Mouse (Mus musculus) forebrain, embryonic 12.5 days (tissue): ENCODE data around the gene Fst. TPM values are rescaled to one million over a fixed set of nuclear protein-coding genes. Genes with fewer than 3 reads are reported as not detected.

ENCODE experiments used
- ATAC-seq: fragments of 200-750 bp; cut with Nextera tagmentation; 2 replicates; pipeline ENCODE4 v1.8.0; 2017; ENCODE audit warnings: moderate TSS enrichment; ENCODE audit not compliant: low FRiP score
- H3K27ac ChIP-seq: fragments of 300-500 bp; sonication (generic); 2 replicates; pipeline ENCODE4 v1.5.1; 2016; ENCODE audit warnings: mild to moderate bottlenecking
- H3K27me3 ChIP-seq: fragments of 300-500 bp; sonication (generic); 2 replicates; pipeline ENCODE4 v1.6.1; 2016; ENCODE audit warnings: mild to moderate bottlenecking
- H3K36me3 ChIP-seq: fragments of 300-500 bp; sonication (generic); replicated peaks from 2 replicates; pipeline ENCODE4 v1.6.1; 2016; ENCODE audit warnings: mild to moderate bottlenecking
- H3K4me1 ChIP-seq: fragments of 300-500 bp; sonication (generic); 2 replicates; pipeline ENCODE4 v1.6.1; 2016
- H3K4me2 ChIP-seq: fragments of 300-500 bp; sonication (generic); 2 replicates; pipeline ENCODE4 v1.6.1; 2016; ENCODE audit warnings: mild to moderate bottlenecking, moderate library complexity
- H3K4me3 ChIP-seq: fragments of 300-500 bp; sonication (generic); replicated peaks from 2 replicates; pipeline ENCODE4 v1.5.1; 2016; ENCODE audit warnings: mild to moderate bottlenecking
- H3K9ac ChIP-seq: fragments of 300-500 bp; sonication (generic); 2 replicates; pipeline ENCODE4 v1.6.1; 2016; ENCODE audit warnings: mild to moderate bottlenecking
- H3K9me3 ChIP-seq: fragments of 300-500 bp; sonication (generic); 2 replicates; pipeline ENCODE4 v1.6.1; 2016
- WGBS: fragments of 180-500 bp; shearing (Covaris S2); methylation state at CpG from one replicate; pipeline ENCODE4 v1.1.7; 2016; 5-methylcytosine and 5-hydroxymethylcytosine counted together
- polyA plus RNA-seq: library from polyadenylated mRNA; unstranded; fragments of >200 nt; fragmentation: Nextera tagmentation; extraction: Ambion mirVana; gene quantifications from 2 replicates; pipeline ENCODE4 v1.2.1, GENCODE M21; 2016

The Fst gene
- 23.3 and 25.9 TPM in 2 replicates for polyA plus RNA-seq

- Histone ChIP-seq H3K27ac (peak within 1 kb of the TSS; percentile 79), H3K27me3 (peaks cover 44% of the 10 kb centered on the region), H3K36me3 (no peaks in the 10 kb centered on the region), H3K4me2 (peak within 1 kb of the TSS; percentile 94), H3K9ac (peak within 1 kb of the TSS; percentile 71), H3K9me3 (no peaks in the 10 kb centered on the region), H3K4me1 (peaks cover 26% of the 10 kb centered on the region), H3K4me3 (peak within 1 kb of the TSS; percentile 57)
- ATAC-seq: peak; percentile 61
- WGBS: 1% methylated on average over 50 of the region's 77 CpGs
Measured at GRCm38 (mm10) chr13:114458886-114459700, at the start of gene Fst. Gene Fst, minus strand, starts transcription at chr13:114458951.

GRCm38 (mm10) chr13:114493826-114494225 lies 35.1 kb upstream of the Fst start:
- Histone ChIP-seq H3K36me3 (no peaks in the 10 kb centered on the region), H3K9ac (no peak overlapping the region), H3K27me3 (no peaks in the 10 kb centered on the region), H3K27ac (no peak overlapping the region), H3K4me3 (no peak overlapping the region), H3K9me3 (no peaks in the 10 kb centered on the region), H3K4me1 (no peaks in the 10 kb centered on the region), H3K4me2 (no peak overlapping the region)
- ATAC-seq: no peak
- 78% methylated on average over 3 of the region's 3 CpGs for WGBS

GRCm38 (mm10) chr13:114488178-114488577 lies 29.4 kb upstream of the Fst start:
- Histone ChIP-seq H3K4me3 (no peak overlapping the region), H3K4me2 (no peak overlapping the region), H3K4me1 (no peaks in the 10 kb centered on the region), H3K9me3 (no peaks in the 10 kb centered on the region), H3K27me3 (no peaks in the 10 kb centered on the region), H3K36me3 (no peaks in the 10 kb centered on the region), H3K27ac (no peak overlapping the region), H3K9ac (no peak overlapping the region)
- no peak for ATAC-seq
- 80% methylated on average over 7 of the region's 7 CpGs for WGBS

GRCm38 (mm10) chr13:114478329-114478728 lies 19.6 kb upstream of the Fst start:
- Histone ChIP-seq H3K4me1 (no peaks in the 10 kb centered on the region), H3K4me3 (no peak overlapping the region), H3K27ac (no peak overlapping the region), H3K27me3 (no peaks in the 10 kb centered on the region; the same call in 1 of the 2 replicates), H3K4me2 (no peak overlapping the region), H3K9me3 (peaks cover 8% of the 10 kb centered on the region; the same call in 1 of the 2 replicates), H3K9ac (no peak overlapping the region), H3K36me3 (no peaks in the 10 kb centered on the region)
- WGBS: 92% methylated on average over 4 of the region's 4 CpGs
- ATAC-seq: no peak

- Histone ChIP-seq H3K27ac (no peak overlapping the region), H3K4me2 (no peak overlapping the region), H3K9me3 (no peaks in the 10 kb centered on the region), H3K27me3 (no peaks in the 10 kb centered on the region), H3K36me3 (no peaks in the 10 kb centered on the region), H3K4me3 (no peak overlapping the region), H3K9ac (no peak overlapping the region), H3K4me1 (no peaks in the 10 kb centered on the region)
- ATAC-seq: no peak
- 86% methylated on average over 3 of the region's 3 CpGs for WGBS
Measured at GRCm38 (mm10) chr13:114469945-114470344, 11.2 kb upstream of the Fst start.

- Histone ChIP-seq H3K4me1 (no peaks in the 10 kb centered on the region), H3K9ac (no peak overlapping the region), H3K27me3 (peaks cover 5% of the 10 kb centered on the region; the same call in 1 of the 2 replicates), H3K36me3 (no peaks in the 10 kb centered on the region), H3K4me3 (no peak overlapping the region), H3K4me2 (no peak overlapping the region), H3K9me3 (no peaks in the 10 kb centered on the region), H3K27ac (no peak overlapping the region)
- no peak for ATAC-seq
- 91% methylated on average over 6 of the region's 6 CpGs for WGBS
Measured at GRCm38 (mm10) chr13:114466269-114466919, 7.6 kb upstream of the Fst start.

- H3K27ac ChIP-seq: no peak overlapping the region
Measured at GRCm38 (mm10) chr13:114465387-114465786, 6.6 kb upstream of the Fst start.

GRCm38 (mm10) chr13:114464824-114465223 lies 6.1 kb upstream of the Fst start:
- no peak overlapping the region for H3K27ac ChIP-seq
- no peak for ATAC-seq
- no peaks in the 10 kb centered on the region for H3K9me3 ChIP-seq
- H3K4me2 ChIP-seq: no peak overlapping the region
- no peaks in the 10 kb centered on the region for H3K36me3 ChIP-seq
- H3K4me1 ChIP-seq: no peaks in the 10 kb centered on the region
- peaks cover 6% of the 10 kb centered on the region; the same call in 1 of the 2 replicates for H3K27me3 ChIP-seq
- no peak overlapping the region for H3K4me3 ChIP-seq
- WGBS: 87% methylated on average over 3 of the region's 3 CpGs
- H3K9ac ChIP-seq: no peak overlapping the region

More at GRCm38 (mm10) chr13:114465387-114465786, 6.6 kb upstream of the Fst start:
- Histone ChIP-seq H3K27me3 (peaks cover 6% of the 10 kb centered on the region; the same call in 1 of the 2 replicates), H3K9me3 (no peaks in the 10 kb centered on the region), H3K4me3 (no peak overlapping the region), H3K4me2 (no peak overlapping the region), H3K36me3 (no peaks in the 10 kb centered on the region), H3K9ac (no peak overlapping the region), H3K4me1 (no peaks in the 10 kb centered on the region)
- no peak for ATAC-seq
- WGBS: 80% methylated on average over 1 of the region's 1 CpGs

- H3K9me3 ChIP-seq: no peaks in the 10 kb centered on the region
- peaks cover 7% of the 10 kb centered on the region for H3K4me1 ChIP-seq
- H3K36me3 ChIP-seq: no peaks in the 10 kb centered on the region
- H3K27me3 ChIP-seq: peaks cover 18% of the 10 kb centered on the region
- 89% methylated on average over 8 of the region's 8 CpGs for WGBS
- no peak overlapping the region for H3K4me2 ChIP-seq
- H3K27ac ChIP-seq: no peak overlapping the region
- H3K4me3 ChIP-seq: no peak overlapping the region
- no peak for ATAC-seq
- no peak overlapping the region for H3K9ac ChIP-seq
Measured at GRCm38 (mm10) chr13:114462548-114463408, 4.0 kb upstream of the Fst start.

GRCm38 (mm10) chr13:114460306-114460892 lies 1.6 kb upstream of the Fst start:
- H3K4me1 ChIP-seq: peaks cover 25% of the 10 kb centered on the region
- H3K4me2 ChIP-seq: peak overlapping the region; percentile 94
- peak overlapping the region; percentile 79 for H3K27ac ChIP-seq
- H3K9ac ChIP-seq: peak overlapping the region; percentile 71
- H3K9me3 ChIP-seq: no peaks in the 10 kb centered on the region
- H3K36me3 ChIP-seq: no peaks in the 10 kb centered on the region
- WGBS: under 1% methylated on average over 29 of the region's 29 CpGs
- H3K4me3 ChIP-seq: peak overlapping the region; percentile 57
- H3K27me3 ChIP-seq: peaks cover 35% of the 10 kb centered on the region
- peak; percentile 69 for ATAC-seq

GRCm38 (mm10) chr13:114459701-114460160 lies 980 bp upstream of the Fst start:
- Histone ChIP-seq H3K4me2 (peak overlapping the region; percentile 94), H3K27ac (peak overlapping the region; percentile 79), H3K4me3 (peak overlapping the region; percentile 57), H3K9me3 (no peaks in the 10 kb centered on the region), H3K27me3 (peaks cover 41% of the 10 kb centered on the region), H3K36me3 (no peaks in the 10 kb centered on the region), H3K9ac (peak overlapping the region; percentile 71), H3K4me1 (peaks cover 26% of the 10 kb centered on the region)
- 2% methylated on average over 15 of the region's 16 CpGs for WGBS
- no peak; the same call in 1 of the 2 replicates for ATAC-seq
